In genomic region chr3:152396278-152396987, GRCm38 (mm10) we compare ENCODE assay signal across 8 mouse cellular contexts. TPM values are rescaled to one million over a fixed set of nuclear protein-coding genes. Genes with fewer than 3 reads are reported as not detected.
DNase-seq lines count a peak whose midpoint lies in the region; ATAC-seq lines count a peak whose summit lies in the region.

No protein-coding gene starts in this region.

- H3K27ac ChIP-seq in forebrain, embryonic 10.5 days: peak overlapping the region; percentile 99
- peak overlapping the region; percentile 99 for H3K27ac ChIP-seq in heart, embryonic 16.5 days (ENCODE audit: low read length)
- H3K27ac ChIP-seq in liver, embryonic 15.5 days (replicated peaks): peak overlapping the region; percentile 98
- H3K27ac ChIP-seq in neural tube, embryonic 12.5 days: peak overlapping the region; percentile 96

- ATAC-seq in CD4-positive, CD25-positive, alpha-beta regulatory T cell, adult 4 months: peak; percentile 82
- ATAC-seq in heart, embryonic 16.5 days (replicated peaks; ENCODE audit: extremely low read depth, insufficient read depth, low FRiP score): peak; percentile 86
- ATAC-seq in liver, embryonic 15.5 days (ENCODE audit: insufficient read depth): peak; percentile 82
- peak; percentile 93 for ATAC-seq in neural tube, embryonic 12.5 days (ENCODE audit: low FRiP score, low read depth)

- H3K4me2 ChIP-seq in heart, embryonic 16.5 days (ENCODE audit: low read depth, low read length): peak overlapping the region; percentile 87
- peak overlapping the region; percentile 93 for H3K4me2 ChIP-seq in liver, embryonic 15.5 days
- peak overlapping the region; percentile 82 for H3K4me2 ChIP-seq in neural tube, embryonic 12.5 days (replicated peaks)

- peaks cover 32% of the 10 kb centered on the region for H3K4me1 ChIP-seq in forebrain, embryonic 10.5 days
- peaks cover 18% of the 10 kb centered on the region for H3K4me1 ChIP-seq in heart, embryonic 16.5 days (ENCODE audit: control insufficient read depth, insufficient read depth, low read length)
- peaks cover 47% of the 10 kb centered on the region for H3K4me1 ChIP-seq in liver, embryonic 15.5 days (replicated peaks)
- H3K4me1 ChIP-seq in neural tube, embryonic 12.5 days: peaks cover 22% of the 10 kb centered on the region

- H3K4me3 ChIP-seq in forebrain, embryonic 10.5 days: peak overlapping the region; percentile 85
- H3K4me3 ChIP-seq in heart, embryonic 16.5 days (ENCODE audit: low read length): peak overlapping the region; percentile 66
- peak overlapping the region; percentile 99 for H3K4me3 ChIP-seq in liver, embryonic 15.5 days (replicated peaks)
- peak overlapping the region; percentile 73 for H3K4me3 ChIP-seq in neural tube, embryonic 12.5 days

- WGBS in forebrain, embryonic 10.5 days: under 1% methylated on average over 91 of the region's 102 CpGs
- under 1% methylated on average over 99 of the region's 102 CpGs for WGBS in heart, embryonic 16.5 days
- WGBS in liver, embryonic 15.5 days (ENCODE audit: insufficient replicate concordance): under 1% methylated on average over 100 of the region's 102 CpGs
- WGBS in neural tube, embryonic 12.5 days: under 1% methylated on average over 88 of the region's 102 CpGs

- peaks cover 43% of the 10 kb centered on the region for H3K36me3 ChIP-seq in forebrain, embryonic 10.5 days (replicated peaks)
- peaks cover 8% of the 10 kb centered on the region for H3K36me3 ChIP-seq in heart, embryonic 16.5 days (ENCODE audit: control insufficient read depth, insufficient read depth)
- H3K36me3 ChIP-seq in liver, embryonic 15.5 days (replicated peaks): peaks cover 14% of the 10 kb centered on the region
- no peaks in the 10 kb centered on the region; the same call in 1 of the 2 replicates for H3K36me3 ChIP-seq in neural tube, embryonic 12.5 days

- peak overlapping the region; percentile 84 for H3K9ac ChIP-seq in heart, embryonic 16.5 days (ENCODE audit: low read length)
- peak overlapping the region; percentile 91 for H3K9ac ChIP-seq in liver, embryonic 15.5 days
- H3K9ac ChIP-seq in neural tube, embryonic 12.5 days: peak overlapping the region; percentile 86

- DNase-seq in c-Kit-negative CD71-positive TER-119-positive erythroid progenitor cells, embryonic 14.5 days (ENCODE audit: low read depth, low spot score): peak; percentile 94
- peak; percentile 93 for DNase-seq in forebrain, embryonic 10.5 days (ENCODE audit: extremely low spot score, low spot score)
- DNase-seq in kidney, postnatal 36 days: peak; percentile 97 to 100
- DNase-seq in telencephalon, adult 2 months (ENCODE audit: low read depth, low spot score): peak; percentile 90

- H3K9me3 ChIP-seq in forebrain, embryonic 10.5 days: no peaks in the 10 kb centered on the region
- no peaks in the 10 kb centered on the region for H3K9me3 ChIP-seq in heart, embryonic 16.5 days (replicated peaks; ENCODE audit: control insufficient read depth, low read length)
- H3K9me3 ChIP-seq in liver, embryonic 15.5 days (replicated peaks): no peaks in the 10 kb centered on the region
- H3K9me3 ChIP-seq in neural tube, embryonic 12.5 days: no peaks in the 10 kb centered on the region

- no peaks in the 10 kb centered on the region for H3K27me3 ChIP-seq in forebrain, embryonic 10.5 days (ENCODE audit: poor library complexity, severe bottlenecking)
- H3K27me3 ChIP-seq in heart, embryonic 16.5 days (ENCODE audit: control insufficient read depth, insufficient read depth, low read length): no peaks in the 10 kb centered on the region
- H3K27me3 ChIP-seq in liver, embryonic 15.5 days: no peaks in the 10 kb centered on the region
- H3K27me3 ChIP-seq in neural tube, embryonic 12.5 days (replicated peaks): no peaks in the 10 kb centered on the region; the same call in 1 of the 2 replicates

RNA-seq across cellular contexts. Expression of gene Zzz3, which starts 1.2 kb away (rescaled TPM):
- polyA plus RNA-seq in CD4-positive, CD25-positive, alpha-beta regulatory T cell, adult 4 months (2017; shearing (Covaris generic)): 10 to 100 TPM; 33.7 to 34.7 TPM
- polyA plus RNA-seq in forebrain, embryonic 10.5 days (2016; fragmentation: Nextera tagmentation; extraction: Ambion mirVana): 56.4 and 60.7 TPM in 2 replicates
- 29.8 and 30.1 TPM in 2 replicates for polyA plus RNA-seq in heart, embryonic 16.5 days (2015; fragmentation: Nextera tagmentation; extraction: Ambion mirVana)
- 10.8 and 14.3 TPM in 2 replicates for polyA plus RNA-seq in liver, embryonic 15.5 days (2015; fragmentation: Nextera tagmentation; extraction: Ambion mirVana)
- polyA plus RNA-seq in neural tube, embryonic 12.5 days (2016; fragmentation: Nextera tagmentation; extraction: Ambion mirVana): 43.1 and 46.0 TPM in 2 replicates

RNA-seq across cellular contexts. Expression of gene Usp33, which starts 50.2 kb away (rescaled TPM):
- 10 to 100 TPM; 33.9 to 35.5 TPM for polyA plus RNA-seq in CD4-positive, CD25-positive, alpha-beta regulatory T cell, adult 4 months (2017; shearing (Covaris generic))
- 47.4 and 47.8 TPM in 2 replicates for polyA plus RNA-seq in forebrain, embryonic 10.5 days (2016; fragmentation: Nextera tagmentation; extraction: Ambion mirVana)
- polyA plus RNA-seq in heart, embryonic 16.5 days (2015; fragmentation: Nextera tagmentation; extraction: Ambion mirVana): 28.0 and 29.3 TPM in 2 replicates
- polyA plus RNA-seq in liver, embryonic 15.5 days (2015; fragmentation: Nextera tagmentation; extraction: Ambion mirVana): 19.6 and 21.4 TPM in 2 replicates
- polyA plus RNA-seq in neural tube, embryonic 12.5 days (2016; fragmentation: Nextera tagmentation; extraction: Ambion mirVana): 80.0 and 86.7 TPM in 2 replicates

RNA-seq across cellular contexts. Expression of gene Miga1, which starts 56.2 kb away (rescaled TPM):
- 1 to 10 TPM; 8.0 TPM for polyA plus RNA-seq in CD4-positive, CD25-positive, alpha-beta regulatory T cell, adult 4 months (2017; shearing (Covaris generic))
- polyA plus RNA-seq in forebrain, embryonic 10.5 days (2016; fragmentation: Nextera tagmentation; extraction: Ambion mirVana): 19.3 and 22.1 TPM in 2 replicates
- polyA plus RNA-seq in heart, embryonic 16.5 days (2015; fragmentation: Nextera tagmentation; extraction: Ambion mirVana): 11.7 and 12.9 TPM in 2 replicates
- 3.4 and 3.5 TPM in 2 replicates for polyA plus RNA-seq in liver, embryonic 15.5 days (2015; fragmentation: Nextera tagmentation; extraction: Ambion mirVana)
- polyA plus RNA-seq in neural tube, embryonic 12.5 days (2016; fragmentation: Nextera tagmentation; extraction: Ambion mirVana): 21.7 and 22.0 TPM in 2 replicates

Comparison
In these comparisons a context has a peak if more than half of its experiments do, and no peak if none do; other contexts are left out.
1. Peak in every context shown above with its lines: DNase-seq, ATAC-seq, H3K4me3 ChIP-seq and H3K27ac ChIP-seq.